Mouse (Mus musculus) NIH3T3 (cell line): Measurements from ENCODE around the gene Inf2.

Experiments used
- DNase-seq: peaks from one replicate; pipeline ENCODE4 v3.0.0-alpha.2; 2012; ENCODE audit warnings: low read depth

The Inf2 gene

DNA sequence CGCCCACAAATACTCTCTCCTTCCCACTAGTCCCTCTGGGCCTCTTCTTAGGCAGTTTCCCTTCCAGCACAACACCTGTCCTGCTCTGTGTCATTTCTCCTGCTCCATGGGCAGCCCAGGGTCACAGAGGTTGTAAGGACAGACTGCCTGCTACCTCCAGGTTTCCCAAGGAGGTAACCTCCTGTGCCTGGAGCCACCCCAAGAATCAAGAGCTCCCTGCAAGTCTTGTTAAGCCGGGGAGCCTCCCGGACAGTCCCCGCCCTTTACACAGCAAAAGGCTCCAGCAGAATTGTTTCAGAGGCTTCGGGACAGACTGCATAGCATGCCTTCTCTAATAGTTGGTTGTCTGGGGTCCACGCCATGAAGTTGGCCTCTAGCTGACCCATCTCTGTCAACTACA is 37.9 kb downstream of the Inf2 start:
- no peak for DNase-seq

DNA sequence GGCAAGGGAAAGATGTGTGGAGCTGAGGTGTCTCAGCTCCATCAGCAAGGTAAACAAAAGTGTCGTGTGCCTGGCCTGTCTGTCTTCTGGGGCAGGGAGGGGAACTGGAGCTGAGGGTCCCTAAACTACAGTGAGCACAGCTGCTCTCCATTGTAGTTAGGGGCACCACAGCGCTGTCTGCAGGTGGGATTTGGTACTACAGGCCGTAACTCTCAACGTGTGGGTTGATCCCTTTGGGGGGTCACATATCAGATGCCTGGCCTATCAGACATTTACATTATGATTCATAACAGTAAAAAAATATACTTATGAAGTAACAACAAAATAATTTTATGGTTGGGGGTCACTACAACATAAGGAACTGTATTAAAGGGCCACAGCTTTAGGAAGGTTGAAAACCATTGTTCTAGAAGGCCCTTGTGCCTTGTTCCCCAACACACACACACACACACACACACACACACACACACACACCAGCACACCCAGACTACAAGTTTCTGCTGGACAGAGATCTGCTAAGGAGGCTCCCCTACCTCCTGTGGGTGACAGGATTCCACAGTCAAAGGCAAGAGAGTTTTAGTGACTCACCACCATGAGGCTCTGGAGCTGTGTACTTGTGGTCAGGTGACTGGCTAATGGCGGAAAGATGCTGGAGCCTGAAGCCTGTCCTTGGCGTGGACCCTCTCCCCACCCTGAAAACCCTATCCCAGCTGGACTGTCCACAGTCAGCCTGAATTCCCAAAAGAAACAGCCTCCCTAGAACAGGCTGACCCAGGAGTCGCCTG is 38.7 kb downstream of the Inf2 start:
- peak; percentile 77 for DNase-seq

DNA sequence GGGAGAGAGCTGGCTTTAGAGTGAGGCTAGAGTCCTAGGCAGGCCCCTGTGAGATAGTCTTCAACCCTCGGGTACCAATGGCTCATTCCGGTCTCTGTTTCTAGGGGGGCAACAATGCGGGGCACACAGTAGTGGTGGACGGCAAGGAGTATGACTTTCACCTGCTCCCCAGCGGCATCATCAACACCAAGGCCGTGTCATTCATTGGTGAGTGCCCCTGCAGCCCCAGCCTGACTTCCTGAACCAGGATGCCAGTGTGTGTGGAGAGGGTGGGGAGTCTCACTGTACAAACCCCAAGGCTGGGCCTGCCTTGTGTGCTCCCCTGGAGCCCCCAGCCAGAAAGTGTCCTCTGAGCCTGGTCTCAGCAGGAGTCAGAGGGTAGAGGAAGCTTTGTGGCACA is 39.6 kb downstream of the Inf2 start:
- no peak for DNase-seq

GRCm38 (mm10) chr12:112628928-112629721 is 40.5 kb downstream of the Inf2 start:
- DNase-seq: peak; percentile 85

DNA sequence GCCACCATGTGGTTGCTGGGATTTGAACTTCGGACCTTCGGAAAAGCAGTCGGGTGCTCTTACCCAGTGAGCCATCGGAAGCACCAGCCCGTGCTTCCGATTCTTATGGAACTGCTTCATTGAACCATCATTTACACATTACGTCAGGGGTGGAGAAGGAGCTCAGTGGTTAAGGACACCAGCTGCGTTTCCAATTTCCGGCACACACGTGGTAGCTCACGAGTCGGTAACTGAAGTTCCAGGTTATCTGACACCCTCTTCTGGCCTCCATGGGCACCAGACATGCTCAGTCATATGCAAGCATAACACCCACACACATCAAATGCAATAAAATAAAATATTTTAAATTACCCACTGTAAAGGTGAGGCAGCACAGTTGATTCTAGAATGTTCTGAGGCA is 41.4 kb downstream of the Inf2 start:
- DNase-seq: no peak

DNA sequence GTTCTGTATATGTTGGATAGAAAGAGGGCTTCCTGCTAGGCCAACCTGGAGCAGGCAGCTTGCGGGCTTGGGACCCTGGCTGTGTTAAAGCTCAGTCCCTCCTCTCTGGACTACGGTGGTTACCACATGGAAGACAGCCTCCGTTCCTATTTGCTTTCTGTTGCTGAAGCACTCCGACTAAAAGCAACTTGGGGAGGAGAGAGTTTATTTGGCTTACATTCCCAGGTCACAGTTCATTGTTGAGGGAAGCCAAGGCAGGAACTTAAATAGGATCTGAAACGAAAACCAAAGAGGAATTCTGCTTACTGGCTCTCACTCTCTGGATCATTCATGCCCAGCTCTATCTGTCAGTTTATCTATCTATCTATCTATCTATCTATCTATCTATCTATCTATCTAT is 42.2 kb downstream of the Inf2 start:
- DNase-seq: no peak

GRCm38 (mm10) chr12:112631472-112631871 is 42.9 kb downstream of the Inf2 start:
- DNase-seq: no peak

GRCm38 (mm10) chr12:112632084-112632777 is 43.6 kb downstream of the Inf2 start:
- no peak for DNase-seq

GRCm38 (mm10) chr12:112632907-112633306 is 44.3 kb downstream of the Inf2 start:
- DNase-seq: no peak

GRCm38 (mm10) chr12:112633686-112634085 is 45.1 kb downstream of the Inf2 start:
- no peak for DNase-seq

DNA sequence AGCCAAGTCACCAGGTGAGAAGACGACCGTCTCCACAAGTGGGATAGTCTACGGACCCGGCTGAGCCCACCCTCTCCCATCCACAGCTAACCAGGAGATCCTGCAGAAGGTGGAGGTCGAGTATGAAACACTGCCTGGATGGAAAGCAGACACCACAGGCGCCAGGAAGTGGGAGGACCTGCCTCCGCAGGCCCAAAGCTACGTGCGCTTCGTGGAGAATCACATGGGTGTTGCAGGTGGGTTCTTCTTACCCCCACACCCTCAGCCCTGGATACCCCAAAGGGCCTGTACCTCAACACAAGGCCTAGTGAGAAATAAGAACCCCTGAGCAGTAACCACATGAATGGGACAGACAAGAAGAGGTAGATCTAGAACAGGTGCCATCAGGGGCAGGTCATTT is 50.9 kb downstream of the Inf2 start:
- no peak for DNase-seq

DNA sequence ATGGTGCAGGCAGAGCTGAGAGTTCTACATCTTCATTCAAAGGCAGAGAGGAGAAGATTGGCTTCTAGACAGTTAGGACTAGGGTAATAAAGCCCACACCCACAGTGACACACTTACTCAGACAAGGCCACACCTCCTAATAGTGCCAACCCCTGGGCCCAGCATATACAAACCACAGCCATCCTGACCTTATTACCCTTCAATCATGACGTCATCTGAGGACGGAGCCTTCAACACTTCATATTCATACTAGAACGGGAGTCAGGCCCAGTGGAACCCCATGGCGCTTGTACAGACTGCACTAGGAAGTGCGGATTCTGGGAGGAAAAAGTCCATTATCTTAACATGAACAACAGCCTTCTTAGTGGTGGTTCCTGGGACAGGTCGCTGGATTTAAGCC is 54.5 kb downstream of the Inf2 start:
- no peak for DNase-seq

GRCm38 (mm10) chr12:112644180-112644854 is 55.7 kb downstream of the Inf2 start, which contains the start of gene Siva1:
TSS of gene Siva1 (plus strand) at chr12:112644679.
- DNase-seq: peak; percentile 99

DNA sequence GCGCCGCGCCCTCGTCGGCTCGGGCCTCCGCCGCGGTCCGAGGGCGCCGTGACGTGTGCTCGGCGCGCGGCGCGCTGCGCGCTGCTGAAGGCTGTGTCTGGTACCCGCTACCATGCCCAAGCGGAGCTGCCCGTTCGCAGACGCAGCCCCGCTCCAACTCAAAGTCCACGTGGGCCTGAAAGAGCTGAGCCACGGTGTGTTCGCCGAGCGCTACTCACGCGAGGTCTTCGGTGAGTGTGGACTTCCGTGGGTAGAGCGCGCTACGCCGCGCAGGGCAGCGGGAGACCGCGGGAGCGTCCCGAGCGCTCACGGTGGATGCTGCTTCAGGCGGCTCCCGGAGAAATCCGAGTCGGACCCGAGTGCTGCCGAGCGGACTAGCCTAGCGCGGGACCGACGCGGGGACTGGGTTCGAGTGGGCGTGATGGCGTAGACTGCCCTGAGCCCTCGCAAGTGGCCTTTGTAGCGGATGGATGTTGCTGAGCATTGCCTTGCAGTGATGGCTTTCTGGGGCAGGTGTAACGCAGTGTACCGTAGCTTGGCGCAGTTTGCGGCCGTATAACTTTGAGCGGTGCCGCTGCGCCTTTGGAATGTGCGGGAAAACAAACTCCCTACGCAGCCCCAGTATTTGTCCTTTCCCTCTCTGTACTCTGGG is 56.4 kb downstream of the Inf2 start:
- DNase-seq: peak; percentile 23

GRCm38 (mm10) chr12:112646139-112646538 is 57.6 kb downstream of the Inf2 start:
- no peak for DNase-seq

DNA sequence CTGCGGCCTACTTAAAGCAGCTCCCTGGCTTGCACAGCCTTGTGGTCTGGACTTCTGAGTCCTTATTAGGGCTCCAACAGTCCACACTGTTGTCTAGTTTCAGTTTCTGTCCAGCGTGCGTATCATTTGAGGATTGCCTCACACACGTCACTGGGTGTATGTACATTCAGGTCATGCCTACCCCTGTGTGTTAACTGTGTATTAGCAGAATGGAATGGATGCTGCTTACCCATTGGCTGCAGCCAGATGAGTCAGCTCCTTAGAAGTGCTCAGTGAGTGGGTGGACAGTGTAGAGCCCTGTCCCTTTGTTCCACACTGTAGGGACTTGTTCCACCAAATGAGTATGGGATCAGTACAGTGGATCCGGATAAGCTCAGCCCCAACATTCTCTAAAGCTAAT is 59.5 kb downstream of the Inf2 start:
- DNase-seq: peak; percentile 66

DNA sequence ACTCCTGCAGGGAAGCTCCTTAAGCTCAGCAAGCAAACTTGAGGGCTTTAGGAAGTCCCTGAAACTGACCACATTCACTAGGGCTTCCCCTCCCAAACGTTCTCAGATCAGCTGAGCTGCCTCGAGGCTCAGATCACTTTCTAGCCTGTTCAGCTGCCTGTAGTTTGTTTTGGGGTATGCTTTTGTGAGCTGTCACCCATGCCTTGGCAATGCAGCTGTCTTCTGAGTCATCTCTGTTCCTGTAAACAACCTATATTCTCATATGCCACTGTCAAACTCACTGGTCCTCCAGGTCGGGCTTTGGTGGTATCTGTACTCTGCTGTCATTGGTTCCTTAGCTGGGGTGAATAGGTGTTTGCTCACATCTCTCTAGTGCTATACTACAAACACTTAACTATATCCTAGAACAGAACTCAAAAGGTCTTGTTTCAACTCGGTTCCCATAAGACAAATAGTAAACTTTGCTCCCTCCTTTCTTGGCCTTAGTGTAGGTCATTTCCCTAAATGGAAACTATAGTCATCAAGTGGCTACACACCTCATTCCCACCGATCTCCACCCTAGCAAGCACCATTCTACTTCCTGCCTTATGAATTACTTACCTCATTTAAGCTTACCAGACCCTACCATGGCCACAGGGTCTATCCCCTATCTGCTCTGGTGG is 63.3 kb downstream of the Inf2 start:
- no peak for DNase-seq

DNA sequence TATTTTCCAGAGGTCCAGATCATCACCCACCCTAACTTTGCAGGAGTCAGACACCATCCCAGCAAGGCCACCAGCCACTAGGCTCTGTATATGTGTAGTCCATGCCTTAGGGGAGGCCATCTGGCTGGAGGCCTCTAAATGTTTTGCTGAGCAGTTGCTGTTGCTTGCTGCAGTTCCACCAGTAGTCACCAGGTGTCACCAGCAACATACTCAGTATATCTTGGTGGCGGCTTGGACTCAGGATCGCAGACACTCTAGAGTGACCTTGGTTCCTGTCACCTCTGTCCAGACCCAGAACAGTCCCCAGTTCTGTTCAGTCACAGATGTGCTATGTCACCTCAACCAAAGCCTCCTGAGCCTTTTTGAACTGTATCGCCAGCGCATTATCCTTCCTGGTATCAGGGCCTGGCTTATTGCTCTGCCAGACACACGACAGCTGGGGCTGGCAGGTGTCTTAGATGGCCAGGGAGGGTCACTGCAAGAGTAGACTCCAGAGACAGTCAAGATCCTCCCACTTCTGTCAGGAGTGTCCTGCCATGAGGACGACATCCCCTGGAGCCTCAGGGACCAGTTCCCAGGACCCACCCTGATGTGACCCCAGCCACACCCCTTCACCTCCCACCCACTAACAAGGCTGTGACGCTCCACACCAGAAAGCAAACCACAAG is 64.7 kb downstream of the Inf2 start:
- peak; percentile 90 for DNase-seq

DNA sequence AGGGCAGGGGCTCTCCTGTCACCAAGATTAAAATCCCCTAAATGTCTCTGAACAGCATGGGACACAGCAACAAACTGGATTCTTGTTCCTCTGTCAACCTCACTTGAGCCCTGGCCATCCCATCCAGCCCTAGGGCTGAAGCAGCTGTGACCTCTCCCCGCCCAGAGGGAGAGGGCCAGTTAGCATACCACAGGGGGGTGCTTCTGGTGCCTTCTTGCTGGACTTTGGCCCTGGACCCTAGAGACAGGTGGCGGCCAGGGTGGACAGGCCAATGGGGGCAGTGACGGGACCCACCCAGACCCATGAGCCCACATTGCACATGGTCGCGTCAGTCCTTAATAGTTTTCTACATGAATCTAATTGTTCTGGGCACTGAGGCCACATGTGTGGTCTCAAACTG is 65.5 kb downstream of the Inf2 start:
- DNase-seq: no peak

DNA sequence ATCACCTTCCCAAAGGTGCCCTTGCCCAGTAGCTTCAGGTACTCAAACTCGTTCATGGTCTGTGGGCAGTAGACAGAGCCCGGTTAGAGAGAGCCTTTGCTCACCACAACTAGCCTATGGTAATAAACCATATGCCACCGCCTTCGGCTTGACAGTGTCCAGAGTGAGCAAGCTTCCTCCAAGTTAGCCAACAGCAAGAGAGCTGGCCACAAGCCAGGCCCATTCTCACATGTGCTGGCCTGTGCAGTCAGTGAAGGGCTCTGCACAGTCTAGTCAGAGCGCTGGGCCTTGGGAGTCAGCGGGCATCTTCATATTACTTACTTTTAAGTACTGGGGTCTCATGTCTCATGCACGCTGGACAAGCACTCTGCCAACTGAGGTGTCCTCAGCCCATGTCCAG is 70.0 kb downstream of the Inf2 start:
- peak; percentile 71 for DNase-seq

DNA sequence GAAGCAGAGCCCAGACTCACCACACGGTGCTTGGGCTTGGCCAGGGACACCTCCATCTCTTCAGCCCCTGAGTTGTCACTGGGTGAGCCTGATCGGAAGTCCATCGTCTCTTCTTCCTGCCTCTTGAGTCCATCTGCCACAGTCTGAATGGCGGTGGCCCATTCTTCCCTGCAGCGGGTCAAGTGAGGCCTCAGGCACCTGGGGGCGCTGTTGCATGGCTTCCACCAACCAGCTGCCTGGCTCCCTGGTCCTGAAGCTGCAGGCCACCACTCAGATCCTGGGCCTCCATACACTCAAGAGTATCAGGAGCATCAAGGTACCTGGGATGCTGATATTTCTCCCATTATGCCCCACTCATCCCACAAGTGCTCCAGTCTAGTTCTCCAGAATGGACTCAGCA is 70.5 kb downstream of the Inf2 start:
- DNase-seq: peak; percentile 58
